Mouse (Mus musculus): ENCODE results near the gene Tpr.

Gene Tpr

DNA sequence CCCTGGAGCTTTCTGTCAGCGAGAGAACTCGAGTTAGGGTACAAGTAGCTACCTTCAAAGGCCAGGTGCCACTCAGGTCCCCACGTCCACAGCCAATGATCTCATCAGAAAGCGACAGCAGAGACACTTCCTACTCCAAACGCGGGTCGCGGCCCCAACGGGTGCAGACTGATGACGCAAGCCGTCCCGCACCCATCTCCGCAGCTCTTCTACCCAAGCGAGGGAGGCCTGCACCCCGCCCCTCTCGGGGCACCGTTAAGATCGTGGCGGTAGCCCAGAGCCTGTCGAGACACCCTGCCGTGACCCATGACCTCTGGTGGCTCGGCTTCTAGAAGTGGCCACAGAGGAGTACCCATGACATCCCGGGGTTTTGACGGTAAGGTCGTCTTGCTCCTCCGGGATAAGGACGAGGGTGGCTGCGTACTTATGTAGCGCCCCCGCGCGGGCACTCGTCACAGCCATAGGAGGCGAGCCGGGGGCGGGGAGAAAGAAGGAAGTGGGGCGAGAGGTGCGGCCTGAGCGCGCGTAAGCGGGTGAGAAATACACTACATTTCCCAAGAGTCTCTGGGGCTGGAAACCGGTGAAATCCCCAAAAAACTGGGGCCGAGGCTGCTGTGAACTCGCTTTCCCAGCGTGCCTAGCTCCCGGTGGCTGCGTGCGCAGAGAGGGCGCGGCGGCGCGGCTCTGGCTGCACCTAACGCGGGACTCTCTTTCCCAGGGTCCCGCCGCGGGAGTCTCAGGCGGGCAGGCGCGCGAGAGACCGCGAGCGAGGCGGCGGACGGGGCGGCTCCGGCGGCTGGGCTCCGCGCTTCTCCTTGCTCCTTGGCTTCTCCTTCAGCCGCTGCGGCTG is at the start of gene Tpr, which contains the start of gene Odr4:
Gene Tpr (plus strand): TSS at position 201 of the 850 bp plus-strand sequence.
Gene Odr4 (minus strand): TSS at position 443 of the 850 bp plus-strand sequence.
- DNase-seq: peak; percentile 99

DNA sequence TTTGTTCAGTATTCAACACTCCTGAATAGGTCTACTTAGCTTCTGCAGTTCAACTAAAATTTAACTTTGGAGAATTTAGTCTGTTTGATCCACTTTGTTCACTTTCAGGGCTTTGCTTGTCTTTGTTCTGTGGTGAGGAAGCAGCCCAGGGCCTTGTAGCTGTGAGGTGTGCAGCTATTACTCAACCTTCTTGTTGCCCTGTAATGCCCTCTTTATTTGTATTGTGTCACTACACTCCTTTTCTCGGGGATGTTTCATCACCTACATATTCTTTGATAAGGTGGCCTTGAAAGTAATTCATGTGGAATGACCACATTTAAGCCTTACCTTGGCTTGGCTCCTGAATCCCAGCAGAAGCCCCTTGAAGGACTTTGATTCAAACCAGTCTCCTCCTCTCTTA is 31.8 kb upstream of the Tpr start:
- no peak for DNase-seq

DNA sequence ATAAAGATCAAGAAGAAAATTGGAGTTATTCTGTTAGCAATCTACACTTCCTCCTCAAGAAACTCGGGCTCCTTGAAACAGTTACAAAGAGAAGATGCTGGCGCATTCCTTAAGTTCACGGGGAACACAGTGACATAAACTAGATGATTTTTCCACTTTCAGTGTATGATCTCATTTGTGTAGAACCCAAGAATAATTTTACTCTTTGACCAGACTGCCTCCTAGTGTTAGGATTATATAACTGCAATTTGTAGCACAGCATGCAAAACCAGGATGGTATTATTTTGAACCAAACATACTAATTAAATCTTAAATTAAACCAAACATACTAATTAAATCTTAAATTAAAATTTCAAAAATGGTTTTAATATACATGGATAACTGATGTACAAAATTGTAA is 19.7 kb upstream of the Tpr start:
- DNase-seq: no peak

- no peak for DNase-seq
These were observed 18.4 kb upstream of the Tpr start for GRCm38 (mm10) chr1:150374247-150374646.

- no peak for DNase-seq
These were observed 8.5 kb upstream of the Tpr start for GRCm38 (mm10) chr1:150384138-150384537.

- DNase-seq: no peak
These were observed 5.1 kb upstream of the Tpr start for GRCm38 (mm10) chr1:150387572-150387971.

DNA sequence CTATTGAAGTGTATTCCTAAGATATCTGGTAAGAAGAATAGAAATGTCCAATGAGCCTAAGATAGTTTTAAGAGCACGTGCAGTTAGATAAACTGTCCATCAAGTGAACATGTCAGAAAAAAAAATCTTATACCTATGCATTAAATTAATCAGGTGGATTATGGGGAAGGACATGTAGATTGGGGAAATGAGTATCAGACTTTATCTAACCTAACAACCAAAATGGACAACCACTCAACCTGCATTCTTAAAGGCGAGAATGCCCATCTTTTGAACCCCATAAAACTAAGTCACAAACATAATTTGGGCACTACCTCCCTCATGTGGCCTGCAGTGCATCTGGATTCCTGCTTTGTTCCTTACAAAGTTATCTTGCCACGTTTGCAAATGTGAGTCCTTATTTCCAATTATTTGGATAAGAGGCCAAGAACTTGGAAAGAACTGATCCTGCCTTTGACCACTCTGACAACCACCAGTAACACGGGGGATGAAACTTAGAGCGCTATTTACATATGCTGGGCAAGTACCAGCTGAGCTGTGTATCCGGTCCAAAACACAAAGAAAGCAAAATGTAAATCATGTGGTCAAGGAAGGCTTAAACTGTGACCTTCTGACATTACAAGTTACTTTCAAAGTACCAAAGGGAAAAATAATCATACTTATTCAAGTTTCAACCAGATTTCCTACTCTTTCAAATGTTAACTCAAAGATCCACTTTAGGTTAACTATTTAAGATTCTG is 3.1 kb upstream of the Tpr start:
- no peak for DNase-seq

DNA sequence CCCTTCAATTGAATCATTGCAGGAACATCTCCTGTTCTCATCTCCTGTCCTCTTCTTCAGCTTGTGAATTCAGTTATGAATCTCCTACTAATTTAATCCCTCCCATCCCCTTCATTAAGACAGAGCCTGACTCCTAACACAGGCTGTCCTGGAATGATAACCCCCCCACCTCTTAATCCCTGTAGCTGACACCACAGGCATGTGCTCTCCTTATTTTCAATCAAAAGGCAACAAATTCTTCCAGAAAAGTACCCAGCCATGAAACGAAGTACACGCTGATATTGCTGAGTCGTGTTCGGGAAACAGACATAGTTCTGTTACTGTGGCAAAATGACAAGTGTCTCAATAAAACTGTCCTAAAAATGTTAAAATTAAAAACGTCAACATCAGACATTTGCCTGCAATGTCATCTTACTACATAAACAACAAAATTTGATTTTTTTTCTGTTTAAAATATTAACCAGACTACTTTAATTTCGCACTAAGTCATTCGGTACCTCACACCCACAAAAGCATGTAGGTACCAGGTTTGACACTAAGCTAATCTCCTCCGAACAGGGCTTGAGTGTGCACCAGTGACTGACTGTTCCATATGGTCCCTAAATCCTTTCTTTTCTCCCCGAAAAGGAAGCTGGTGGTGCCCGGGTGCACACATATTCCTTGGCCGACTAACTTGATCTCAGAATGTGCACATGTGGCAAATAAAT is 554 bp upstream of the Tpr start:
- DNase-seq: no peak

DNA sequence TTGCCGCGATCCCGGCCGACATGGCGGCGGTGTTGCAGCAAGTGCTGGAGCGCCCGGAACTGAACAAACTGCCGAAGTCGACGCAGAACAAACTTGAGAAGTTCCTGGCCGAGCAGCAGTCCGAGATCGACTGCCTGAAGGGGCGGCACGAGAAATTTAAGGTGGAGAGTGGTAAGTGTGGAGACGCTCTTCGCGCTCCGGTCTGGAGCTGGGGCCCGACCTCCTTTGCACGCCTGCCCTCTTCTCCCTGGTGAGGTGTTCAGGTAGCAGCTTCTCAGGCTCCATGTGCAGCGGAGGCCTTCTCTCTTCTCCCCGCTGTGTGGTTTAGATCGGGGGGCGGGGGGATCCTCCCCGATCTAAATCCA is 832 bp downstream of the Tpr start:
- no peak for DNase-seq

DNA sequence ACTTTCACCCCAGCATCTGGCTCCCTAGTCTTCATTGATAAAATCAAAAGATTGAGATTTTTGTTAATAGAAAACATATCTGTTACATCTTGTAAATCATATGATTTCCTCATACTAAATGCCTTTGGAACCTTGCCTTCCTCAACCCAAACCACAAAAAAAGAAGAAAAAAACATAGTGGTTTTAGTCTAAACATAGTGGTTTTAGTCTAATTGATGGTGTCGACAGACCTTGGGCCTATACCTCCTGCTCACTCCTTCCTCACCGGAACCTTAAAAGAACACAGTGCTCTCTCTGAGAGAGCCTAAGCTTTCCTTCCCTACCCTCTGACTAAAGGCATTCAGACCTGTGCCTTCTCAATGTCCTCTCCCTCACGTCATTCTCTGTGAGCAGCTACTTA is 3.4 kb downstream of the Tpr start:
- DNase-seq: no peak

DNA sequence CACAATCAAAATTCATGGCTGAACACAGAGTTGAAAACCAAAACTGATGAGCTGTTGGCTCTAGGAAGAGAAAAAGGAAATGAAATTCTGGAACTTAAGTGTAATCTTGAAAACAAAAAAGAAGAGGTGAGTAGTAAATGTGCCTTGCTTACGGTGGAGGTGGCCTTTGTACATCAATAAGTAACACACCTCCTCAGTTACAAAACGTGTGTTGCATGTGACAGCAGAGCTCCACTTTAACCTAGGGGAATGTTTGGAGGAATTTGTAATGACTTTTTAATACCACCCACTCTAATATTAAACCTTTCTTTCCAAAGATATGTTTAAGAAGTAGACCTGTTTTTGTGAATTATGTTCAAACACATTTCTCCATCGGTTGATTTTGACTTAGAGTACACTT is 11.3 kb downstream of the Tpr start:
- no peak for DNase-seq

GRCm38 (mm10) chr1:150404555-150404954 is 11.9 kb downstream of the Tpr start:
- no peak for DNase-seq

- DNase-seq: no peak
These were observed 14.6 kb downstream of the Tpr start for GRCm38 (mm10) chr1:150407285-150407684.

- DNase-seq: no peak
These were observed 17.4 kb downstream of the Tpr start for GRCm38 (mm10) chr1:150409996-150410395.

- no peak for DNase-seq
These were observed 23.4 kb downstream of the Tpr start for GRCm38 (mm10) chr1:150416006-150416405.

DNA sequence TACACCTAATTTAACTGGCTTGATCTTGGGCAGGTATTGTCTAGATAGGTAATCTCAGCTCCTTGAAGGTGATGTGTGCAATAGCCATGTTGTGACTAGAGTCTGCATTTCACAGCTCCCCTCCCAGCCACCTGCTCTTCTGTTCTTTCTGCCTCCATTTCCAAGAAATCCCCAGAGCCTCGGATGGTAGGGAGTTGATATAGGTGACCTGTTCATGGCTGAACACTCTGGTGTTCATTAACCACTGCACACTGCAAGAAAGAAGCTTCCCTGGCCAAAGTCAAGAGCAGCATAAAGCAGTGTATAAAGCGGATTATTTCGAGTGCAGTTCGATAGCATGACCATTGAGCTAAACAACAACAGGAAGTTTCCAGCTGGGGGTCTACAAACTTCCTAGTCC is 25.8 kb downstream of the Tpr start:
- DNase-seq: no peak

GRCm38 (mm10) chr1:150425665-150426064 is 33.0 kb downstream of the Tpr start:
- no peak for DNase-seq

DNA sequence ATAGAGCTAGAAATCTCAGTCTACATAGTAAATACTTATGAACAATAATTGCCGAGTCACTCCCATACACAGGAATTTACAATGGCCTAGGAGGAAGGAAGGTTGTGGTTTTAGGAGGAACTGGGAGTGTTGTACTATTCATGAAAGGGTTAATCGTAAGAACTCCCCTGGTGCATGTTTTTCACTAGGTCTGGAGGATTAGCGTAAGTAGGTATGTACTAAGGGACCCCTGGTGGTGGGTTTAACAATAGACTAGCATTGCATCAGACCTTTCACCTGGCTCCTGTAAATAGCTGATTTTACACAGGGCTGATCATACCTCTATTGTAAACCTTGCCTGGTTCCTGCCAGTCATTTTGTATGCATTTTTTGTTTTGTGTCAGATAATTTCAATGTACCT is 33.6 kb downstream of the Tpr start:
- DNase-seq: no peak

GRCm38 (mm10) chr1:150438641-150439040 is 46.0 kb downstream of the Tpr start:
- DNase-seq: no peak

- DNase-seq: no peak
These were observed 49.1 kb downstream of the Tpr start for GRCm38 (mm10) chr1:150441731-150442130.

DNA sequence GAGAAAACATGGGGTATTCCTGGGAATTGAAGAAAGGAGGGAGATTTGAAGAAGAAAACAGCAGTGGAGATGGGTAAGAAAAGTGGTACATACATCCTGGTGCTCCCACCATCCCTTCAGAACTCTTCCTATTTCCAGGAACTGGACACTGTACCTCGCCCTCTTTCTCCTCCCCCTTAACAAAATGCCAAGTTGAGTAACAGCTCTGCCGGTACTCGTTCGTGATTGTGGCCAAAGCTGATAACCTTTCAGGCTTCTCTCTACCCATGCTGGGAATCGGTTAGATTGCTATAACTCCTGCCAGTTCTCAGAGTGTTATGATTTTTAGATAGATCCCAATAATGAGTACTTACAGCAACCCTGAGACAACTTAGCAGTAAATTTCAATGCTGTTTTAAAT is 66.3 kb downstream of the Tpr start:
- DNase-seq: no peak

GRCm38 (mm10) chr1:150459599-150459998 is 67.0 kb downstream of the Tpr start:
- no peak for DNase-seq

DNA sequence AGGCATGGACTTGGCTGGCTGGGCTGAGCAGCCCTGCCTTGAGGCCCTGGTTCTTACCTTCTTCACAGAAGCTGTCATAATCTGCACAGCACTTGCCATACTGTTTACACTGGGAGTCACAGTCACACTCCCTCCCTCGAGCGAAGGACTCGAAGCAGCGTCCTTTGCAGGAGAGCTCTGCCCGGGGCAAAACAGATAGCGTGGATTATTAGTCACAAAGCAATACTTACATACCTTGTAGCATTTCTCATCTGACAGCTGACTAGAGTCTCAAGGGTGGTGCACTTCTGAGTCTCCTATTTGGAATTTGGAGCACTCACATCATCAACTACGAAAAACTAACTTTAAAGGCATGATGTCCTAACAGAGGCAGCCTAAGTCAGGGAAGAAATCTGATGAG is 68.0 kb downstream of the Tpr start:
- no peak for DNase-seq

GRCm38 (mm10) chr1:150463068-150463467 is 70.4 kb downstream of the Tpr start:
- DNase-seq: no peak

Data from cerebellum, adult 18-20 months (tissue).